Mouse (Mus musculus): ENCODE measurements at regions not wholly inside any gene's neighbourhood (a gene's known extent, or its start where the extent isn't known, plus 50 kb on each side); places are given as distances from the start of the nearest gene placed in this dataset.
"Not testable (repeated sequence)": the region's sequence is repeated elsewhere in the genome, so short reads cannot be mapped to it uniquely, and the experiment has no call there.

DNA sequence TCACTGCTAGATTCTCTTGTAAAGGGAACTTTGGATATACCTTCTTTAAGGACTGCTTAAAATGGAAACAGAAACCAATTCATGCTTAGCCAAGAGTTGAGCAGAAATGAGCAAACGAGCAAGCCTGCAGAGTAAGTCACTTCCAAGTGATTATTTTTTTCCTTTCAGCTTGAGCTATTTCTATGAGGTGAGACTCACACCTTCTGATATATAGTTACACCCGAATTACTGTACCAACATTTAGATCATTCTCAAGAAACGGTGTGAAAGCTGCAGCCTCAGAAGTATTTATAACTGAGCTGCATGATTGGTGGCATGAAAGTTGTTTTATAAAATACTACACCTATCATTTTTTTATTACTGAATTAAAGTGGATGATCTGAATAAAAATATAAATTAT is 771.9 kb upstream of the 4930452B06Rik start:
- H3K27me3 ChIP-seq (replicated peaks): no peaks in the 10 kb centered on the region
- H3K27ac ChIP-seq: no peak overlapping the region
- 60% methylated on average over 3 of the region's 3 CpGs for WGBS (ENCODE audit: insufficient replicate concordance)
- H3K9ac ChIP-seq: no peak overlapping the region
- no peak overlapping the region for H3K4me2 ChIP-seq
- no peaks in the 10 kb centered on the region for H3K4me1 ChIP-seq
- H3K36me3 ChIP-seq: no peaks in the 10 kb centered on the region
- no peak for ATAC-seq
- no peaks in the 10 kb centered on the region for H3K9me3 ChIP-seq (replicated peaks)
- no peak overlapping the region for H3K4me3 ChIP-seq

GRCm38 (mm10) chr14:9435136-9435535 is 769.1 kb upstream of the 4930452B06Rik start:
- 81% methylated on average over 2 of the region's 2 CpGs for WGBS (ENCODE audit: insufficient replicate concordance)
- no peak for ATAC-seq
- H3K27ac ChIP-seq: no peak overlapping the region
- no peaks in the 10 kb centered on the region for H3K4me1 ChIP-seq
- no peak overlapping the region for H3K9ac ChIP-seq
- no peaks in the 10 kb centered on the region for H3K36me3 ChIP-seq
- no peak overlapping the region for H3K4me2 ChIP-seq
- H3K4me3 ChIP-seq: no peak overlapping the region
- H3K27me3 ChIP-seq (replicated peaks): no peaks in the 10 kb centered on the region
- H3K9me3 ChIP-seq (replicated peaks): no peaks in the 10 kb centered on the region

- H3K9ac ChIP-seq: no peak overlapping the region
- 7% methylated on average over 1 of the region's 1 CpGs for WGBS (ENCODE audit: insufficient replicate concordance)
- no peak for ATAC-seq
- no peak overlapping the region for H3K4me2 ChIP-seq
- H3K9me3 ChIP-seq (replicated peaks): no peaks in the 10 kb centered on the region
- no peaks in the 10 kb centered on the region for H3K4me1 ChIP-seq
- H3K4me3 ChIP-seq: no peak overlapping the region
- no peaks in the 10 kb centered on the region for H3K36me3 ChIP-seq
- no peak overlapping the region for H3K27ac ChIP-seq
- no peaks in the 10 kb centered on the region for H3K27me3 ChIP-seq (replicated peaks)
Observed at GRCm38 (mm10) chr14:9433081-9433590, 767.1 kb upstream of the 4930452B06Rik start.

DNA sequence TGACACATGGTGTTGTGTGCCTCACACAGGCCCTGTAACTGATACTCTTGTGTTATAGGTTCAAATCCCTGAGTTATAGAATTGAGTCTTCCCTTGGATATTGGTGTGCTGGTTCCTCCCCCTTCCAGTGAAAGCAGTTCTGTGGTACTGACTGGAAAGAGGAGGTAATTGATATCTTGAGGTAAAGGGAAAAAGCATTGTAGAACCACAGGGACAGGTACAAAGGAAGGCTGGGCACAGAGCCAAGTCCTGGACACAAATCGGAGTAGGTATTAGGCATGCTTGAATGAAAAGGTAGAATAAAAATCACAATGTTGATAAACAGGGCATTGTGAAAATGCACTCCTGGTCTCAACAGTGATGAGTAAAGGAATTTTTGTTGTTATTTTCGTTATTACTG is 765.8 kb upstream of the 4930452B06Rik start:
- no peak overlapping the region for H3K9ac ChIP-seq
- 63% methylated on average over 2 of the region's 2 CpGs for whole genome bisulfite sequencing (ENCODE audit: insufficient replicate concordance)
- H3K36me3 ChIP-seq: no peaks in the 10 kb centered on the region
- ATAC-seq: no peak
- H3K4me1 ChIP-seq: no peaks in the 10 kb centered on the region
- no peaks in the 10 kb centered on the region for H3K27me3 ChIP-seq (replicated peaks)
- H3K27ac ChIP-seq: no peak overlapping the region
- no peak overlapping the region for H3K4me2 ChIP-seq
- H3K9me3 ChIP-seq (replicated peaks): no peaks in the 10 kb centered on the region
- H3K4me3 ChIP-seq: no peak overlapping the region

GRCm38 (mm10) chr14:9411822-9412403 is 745.9 kb upstream of the 4930452B06Rik start:
- Histone ChIP-seq H3K4me2 (no peak overlapping the region), H3K27ac (no peak overlapping the region), H3K27me3 (replicated peaks) (no peaks in the 10 kb centered on the region), H3K9ac (no peak overlapping the region), H3K4me3 (no peak overlapping the region), H3K4me1 (no peaks in the 10 kb centered on the region), H3K36me3 (no peaks in the 10 kb centered on the region), H3K9me3 (replicated peaks) (no peaks in the 10 kb centered on the region)
- no peak for ATAC-seq
- 26% methylated on average over 4 of the region's 4 CpGs for WGBS (ENCODE audit: insufficient replicate concordance)

DNA sequence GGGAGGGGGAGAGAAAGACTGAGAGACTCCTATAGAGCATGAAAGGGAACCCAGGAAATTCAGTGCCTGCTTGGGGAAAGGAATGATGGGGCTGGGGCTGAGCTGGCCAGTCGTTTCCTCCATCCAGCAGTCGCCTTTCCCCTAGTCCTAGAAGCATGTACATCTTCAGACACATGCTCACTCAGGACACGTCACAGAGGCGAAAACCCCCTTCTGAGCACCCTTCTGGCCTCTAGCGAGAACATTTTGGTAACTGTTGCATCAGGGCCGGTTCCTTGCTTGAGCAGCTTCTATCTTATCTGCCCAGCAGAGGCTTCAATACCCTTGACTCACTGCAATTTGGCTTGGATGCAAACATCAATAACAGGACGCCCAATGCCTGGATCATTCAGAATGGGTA is 737.6 kb upstream of the 4930452B06Rik start:
- Histone ChIP-seq H3K9me3 (replicated peaks) (no peaks in the 10 kb centered on the region), H3K4me1 (no peaks in the 10 kb centered on the region), H3K36me3 (no peaks in the 10 kb centered on the region), H3K4me3 (no peak overlapping the region), H3K27me3 (replicated peaks) (no peaks in the 10 kb centered on the region), H3K27ac (no peak overlapping the region), H3K9ac (no peak overlapping the region), H3K4me2 (no peak overlapping the region)
- WGBS (ENCODE audit: insufficient replicate concordance): 58% methylated on average over 7 of the region's 7 CpGs
- no peak for ATAC-seq

- no peaks in the 10 kb centered on the region for H3K36me3 ChIP-seq
- H3K4me3 ChIP-seq: no peak overlapping the region
- no peak for ATAC-seq
- no peak overlapping the region for H3K27ac ChIP-seq
- H3K4me2 ChIP-seq: no peak overlapping the region
- no peak overlapping the region for H3K9ac ChIP-seq
- H3K27me3 ChIP-seq (replicated peaks): no peaks in the 10 kb centered on the region
- H3K9me3 ChIP-seq (replicated peaks): no peaks in the 10 kb centered on the region
- no peaks in the 10 kb centered on the region for H3K4me1 ChIP-seq
- 32% methylated on average over 1 of the region's 1 CpGs for WGBS (ENCODE audit: insufficient replicate concordance)
Observed at GRCm38 (mm10) chr14:9400861-9401260, 734.8 kb upstream of the 4930452B06Rik start.

- WGBS (ENCODE audit: insufficient replicate concordance): 12% methylated on average over 4 of the region's 4 CpGs
- no peak for ATAC-seq
- no peaks in the 10 kb centered on the region for H3K4me1 ChIP-seq
Observed at GRCm38 (mm10) chr14:9393271-9393771, 727.3 kb upstream of the 4930452B06Rik start.

DNA sequence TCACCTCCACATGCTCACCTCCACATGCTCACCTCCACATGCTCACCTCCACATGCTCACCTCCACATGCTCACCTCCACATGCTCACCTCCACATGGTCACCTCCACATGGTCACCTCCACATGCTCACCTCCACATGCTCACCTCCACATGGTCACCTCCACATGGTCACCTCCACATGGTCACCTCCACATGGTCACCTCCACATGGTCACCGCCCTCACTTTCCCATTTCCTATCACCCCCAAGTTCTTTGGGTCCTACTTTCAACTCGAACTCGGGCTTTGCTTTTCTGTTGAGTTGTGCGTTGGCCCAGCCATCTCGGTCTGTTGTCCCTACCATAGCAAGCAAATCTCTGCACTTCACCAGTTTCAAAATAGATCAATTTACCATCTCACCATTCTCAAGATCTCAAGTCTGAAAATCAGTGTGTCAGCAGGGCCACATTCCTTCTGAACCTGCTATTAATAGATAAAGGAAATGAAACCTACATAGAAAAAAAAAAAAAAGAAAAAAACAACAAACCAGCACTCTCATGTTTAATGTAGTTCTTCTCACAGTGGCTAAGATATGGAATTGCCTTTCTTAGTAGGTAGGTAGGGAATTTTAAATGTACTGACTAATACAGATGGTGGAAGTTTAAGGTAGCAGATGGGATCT is 724.0 kb upstream of the 4930452B06Rik start:
- H3K9ac ChIP-seq; H3K9me3 ChIP-seq (replicated peaks); H3K36me3 ChIP-seq; H3K27me3 ChIP-seq (replicated peaks); H3K4me2 ChIP-seq; H3K4me3 ChIP-seq; H3K27ac ChIP-seq; H3K4me1 ChIP-seq; ATAC-seq: not testable (repeated sequence)
- WGBS (ENCODE audit: insufficient replicate concordance): 81% methylated on average over 5 of the region's 5 CpGs

More at GRCm38 (mm10) chr14:9393271-9393771, 727.3 kb upstream of the 4930452B06Rik start:
- H3K27ac ChIP-seq: no peak overlapping the region
- H3K36me3 ChIP-seq: no peaks in the 10 kb centered on the region
- no peaks in the 10 kb centered on the region for H3K9me3 ChIP-seq (replicated peaks)
- H3K9ac ChIP-seq: no peak overlapping the region
- H3K4me3 ChIP-seq: no peak overlapping the region
- H3K27me3 ChIP-seq (replicated peaks): no peaks in the 10 kb centered on the region
- no peak overlapping the region for H3K4me2 ChIP-seq

DNA sequence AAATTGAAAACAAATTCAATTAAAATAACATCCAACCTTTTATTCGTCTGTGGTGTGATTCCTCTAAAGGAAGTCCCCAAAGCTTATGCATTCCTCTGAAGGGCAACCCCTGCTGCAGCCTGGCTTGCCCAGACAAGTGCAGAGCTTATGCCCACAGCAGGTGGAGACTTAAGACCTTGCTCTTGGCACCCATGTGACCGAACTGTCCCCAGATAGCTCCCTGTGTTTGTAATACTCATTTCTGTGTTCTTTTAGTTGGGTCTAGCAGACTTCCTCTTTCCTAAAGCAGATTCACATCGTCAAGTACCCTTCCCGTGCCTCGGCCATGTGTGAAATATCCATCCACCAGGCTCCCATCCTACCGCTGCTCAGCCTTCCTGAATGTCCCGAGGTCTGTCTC is 723.1 kb upstream of the 4930452B06Rik start:
- Histone ChIP-seq H3K27me3 (replicated peaks) (no peaks in the 10 kb centered on the region), H3K4me3 (no peak overlapping the region), H3K36me3 (no peaks in the 10 kb centered on the region), H3K9me3 (replicated peaks) (no peaks in the 10 kb centered on the region), H3K27ac (no peak overlapping the region), H3K4me1 (no peaks in the 10 kb centered on the region), H3K4me2 (no peak overlapping the region), H3K9ac (no peak overlapping the region)
- no peak for ATAC-seq
- 52% methylated on average over 7 of the region's 7 CpGs for WGBS (ENCODE audit: insufficient replicate concordance)

All from liver, embryonic 12.5 days (tissue).